Mouse (Mus musculus) bone marrow, adult 2 months (tissue): ENCODE data around the gene Myh7b.

Source experiments
- CTCF ChIP-seq: fragments of 200-500 bp; IDR thresholded peaks from 2 replicates; pipeline ENCODE4 v1.5.1; 2011; ENCODE audit warnings: low read length, control low read depth; ENCODE audit not compliant: control insufficient read depth, insufficient read depth
- POLR2A ChIP-seq: fragments of 200-500 bp; IDR thresholded peaks from 2 replicates; pipeline ENCODE4 v1.6.1; 2011; ENCODE audit warnings: low read depth, mild to moderate bottlenecking, control low read depth, low read length, borderline replicate concordance; ENCODE audit not compliant: control insufficient read depth

GRCm38 (mm10) chr2:155613953-155614352 lies 2.9 kb downstream of the Myh7b start:
- TF ChIP-seq CTCF (no peak), POLR2A (no peak)
